Mouse (Mus musculus) adrenal gland, adult 10 weeks (tissue): ENCODE data around the gene 1700030J22Rik. TPM values are rescaled to one million over a fixed set of nuclear protein-coding genes. Genes with fewer than 3 reads are reported as not detected.

Experiments
- polyA plus RNA-seq: library from polyadenylated mRNA; stranded (reverse); fragments of 350-450 nt; fragmentation: Illumina TruSeq; extraction: RNeasy Lipid Tissue Mini Kit (QIAGEN cat#74804); gene quantifications from one replicate; pipeline ENCODE4 v1.2.3, GENCODE M21; 2014; ENCODE audit warnings: low read depth, low replicate concordance

Gene 1700030J22Rik
- 1.5 TPM for polyA plus RNA-seq

DNA sequence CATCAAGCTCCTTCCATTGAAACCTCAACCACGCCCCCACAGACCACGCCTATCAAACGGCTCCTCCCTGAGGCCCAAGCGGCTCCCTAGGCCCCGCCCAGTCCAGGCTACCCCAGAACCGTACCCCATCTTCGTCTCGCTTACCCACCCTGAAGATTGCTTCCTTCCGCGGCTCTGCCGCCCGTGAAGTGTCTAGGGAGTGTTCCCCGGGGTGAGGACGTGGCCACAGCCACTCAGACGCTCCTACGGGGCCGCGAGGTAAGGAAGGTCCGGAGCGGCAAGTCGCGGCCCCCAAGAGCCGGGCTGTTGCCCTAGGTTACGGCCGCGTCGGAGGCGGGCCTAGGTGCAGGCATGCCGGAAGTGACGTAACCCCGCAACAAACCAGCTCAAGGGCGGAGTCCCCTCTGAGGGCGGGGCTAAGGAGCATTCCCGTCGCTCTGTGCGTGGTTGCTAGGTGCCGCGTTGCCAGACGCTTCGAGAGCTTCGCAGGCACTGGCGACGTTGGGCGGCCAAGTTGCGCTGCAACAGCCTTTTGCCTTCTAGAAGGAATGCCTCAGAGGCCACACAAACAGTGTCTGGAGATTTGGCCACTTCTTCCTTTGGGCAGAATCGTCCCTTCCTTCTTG, at the start of gene 1700030J22Rik:
1700030J22Rik (minus strand) TSS at position 329 of the 626 bp plus-strand sequence.

DNA sequence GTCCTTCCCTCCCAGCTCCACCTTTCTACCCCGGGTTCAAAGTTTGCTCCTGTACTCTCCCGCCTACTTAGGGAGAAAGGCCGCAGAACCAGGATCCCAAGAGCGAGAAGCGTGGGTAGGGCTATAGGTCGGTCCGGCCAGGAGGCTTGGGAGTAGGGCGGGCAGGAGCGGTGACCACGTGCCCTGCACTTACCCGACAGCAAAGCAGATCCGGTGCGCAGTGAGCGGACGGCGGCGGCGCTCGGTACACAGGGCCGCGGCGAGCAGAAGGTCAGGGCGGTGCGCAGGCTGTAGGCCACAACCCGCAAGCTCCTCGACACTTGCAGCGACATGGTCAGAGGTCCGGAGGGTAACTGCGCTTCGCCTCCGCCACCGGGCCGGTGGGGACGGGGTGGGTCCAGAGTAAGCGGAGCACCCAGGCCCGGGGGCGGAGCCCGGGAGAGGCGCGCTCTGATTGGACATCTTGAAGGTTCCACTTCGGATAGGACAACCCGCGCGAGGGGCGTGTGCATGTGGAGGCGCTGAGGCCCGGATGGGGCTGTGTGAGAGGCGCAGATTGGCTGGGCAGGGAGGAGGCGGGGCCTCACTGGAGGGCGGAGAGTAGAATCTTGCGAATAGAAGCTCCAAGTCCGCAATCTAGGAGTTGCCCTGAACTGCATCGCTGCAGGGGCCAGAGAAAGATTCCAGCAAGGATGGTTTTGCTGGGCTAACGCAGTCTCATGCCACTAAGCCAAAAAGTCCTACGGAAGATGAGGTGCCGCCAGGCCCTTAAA, 14.5 kb upstream of the 1700030J22Rik start, which contains the start of gene Gcsh:
Gcsh (minus strand) TSS at position 443 of the 773 bp plus-strand sequence.

DNA sequence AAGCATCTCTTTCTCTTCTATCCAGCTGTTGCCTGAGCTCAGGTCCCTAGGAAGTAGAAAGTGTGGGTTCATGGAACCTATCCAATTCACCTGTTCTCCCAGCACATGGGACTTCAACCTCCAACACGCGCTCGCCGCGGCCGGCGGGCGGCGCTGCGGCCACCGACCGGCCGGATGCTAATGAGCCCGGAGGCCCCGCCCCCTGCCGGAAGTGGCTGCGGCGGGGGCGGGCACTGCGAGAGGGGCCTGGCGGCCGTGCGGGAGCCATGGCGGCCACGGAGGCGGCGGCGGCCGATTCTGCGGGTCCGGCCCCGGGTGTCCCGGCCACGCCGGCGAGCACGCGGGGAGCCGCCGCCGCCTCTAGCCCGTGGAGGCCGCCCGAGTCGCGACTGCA, 35.6 kb downstream of the 1700030J22Rik start, which contains the start of gene Atmin:
Atmin (plus strand) TSS at position 233 of the 394 bp plus-strand sequence.

DNA sequence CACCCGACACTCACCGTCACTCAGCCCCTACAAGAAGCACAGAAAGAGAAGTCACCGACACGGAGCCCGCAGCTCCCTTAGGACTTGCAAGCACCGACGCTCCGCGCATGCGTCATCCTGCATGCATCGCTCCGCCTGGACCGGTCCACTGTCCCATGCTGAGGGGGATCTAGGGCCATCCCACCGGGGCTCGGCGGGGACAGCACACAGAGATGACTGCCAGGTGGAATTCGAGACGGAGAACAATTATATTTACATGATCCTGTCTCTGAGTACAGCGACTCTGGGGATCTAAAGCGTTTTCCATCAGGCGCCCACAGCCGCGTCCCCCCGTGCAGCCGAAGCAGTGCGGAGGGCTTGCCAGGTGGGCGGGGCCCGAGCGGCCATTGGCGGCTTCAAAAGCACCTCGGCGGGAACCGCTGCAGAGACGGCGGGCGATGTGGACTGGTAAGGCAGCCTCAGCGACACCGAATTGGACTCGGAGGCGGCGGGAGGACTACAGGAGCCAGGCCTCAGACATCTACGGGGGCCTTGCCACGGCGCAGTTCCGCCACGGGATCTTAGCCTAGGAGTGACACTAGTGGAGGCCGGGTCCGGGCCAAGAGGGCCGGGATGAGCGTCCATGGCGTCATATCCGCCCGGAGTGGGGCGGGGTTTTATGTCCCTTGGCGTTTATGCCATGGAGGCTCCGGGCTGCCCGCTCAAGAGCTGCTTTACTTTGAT, 57.3 kb downstream of the 1700030J22Rik start, which contains the start of the genes Cmc2 and Cenpn:
Cmc2 (minus strand) TSS at position 119 of the 723 bp plus-strand sequence.
Cenpn (plus strand) TSS at position 394 of the 723 bp plus-strand sequence.

Other genes with a start within 250 kb of the 1700030J22Rik start
- gene Cdyl2, start 246.0 kb downstream of the 1700030J22Rik start, polyA plus RNA-seq, result 0.29 TPM
- 17.0 TPM for gene Cmc2, start 57.5 kb downstream of the 1700030J22Rik start, polyA plus RNA-seq
- 4.4 TPM for gene Cenpn, start 57.2 kb downstream of the 1700030J22Rik start, polyA plus RNA-seq
- 13.3 TPM for gene Atmin, start 35.6 kb downstream of the 1700030J22Rik start, polyA plus RNA-seq
- 232 TPM for gene Gcsh, start 14.6 kb upstream of the 1700030J22Rik start, polyA plus RNA-seq
- not detected for gene Pkd1l2, start 103.5 kb upstream of the 1700030J22Rik start, polyA plus RNA-seq
- gene Bco1, start 116.9 kb upstream of the 1700030J22Rik start, polyA plus RNA-seq, result not detected
- gene Gan, start 179.2 kb upstream of the 1700030J22Rik start, polyA plus RNA-seq, result 5.0 TPM